Mouse (Mus musculus) intestine, postnatal 0 days (tissue): ENCODE results near the gene Adar. TPM values are rescaled to one million over a fixed set of nuclear protein-coding genes. Genes with fewer than 3 reads are reported as not detected.

Experiments used
- ATAC-seq: fragments of 200-750 bp; cut with Nextera tagmentation; 2 replicates; pipeline ENCODE4 v1.8.0; 2017; ENCODE audit warnings: mild to moderate bottlenecking, moderate TSS enrichment, moderate library complexity
- H3K27ac ChIP-seq: fragments of 300-500 bp; sonication (generic); 2 replicates; pipeline ENCODE4 v1.5.1; 2014; ENCODE audit warnings: mild to moderate bottlenecking, low read depth, low read length, moderate library complexity
- H3K27me3 ChIP-seq: fragments of 300-500 bp; sonication (generic); replicated peaks from 2 replicates; pipeline ENCODE4 v1.6.1; 2014; ENCODE audit warnings: low read length, mixed read lengths; ENCODE audit not compliant: control insufficient read depth, insufficient read depth
- H3K36me3 ChIP-seq: fragments of 300-500 bp; sonication (generic); 2 replicates; pipeline ENCODE4 v1.6.1; 2014; ENCODE audit warnings: mild to moderate bottlenecking, moderate library complexity; ENCODE audit not compliant: control insufficient read depth, insufficient read depth
- H3K4me1 ChIP-seq: fragments of 300-500 bp; sonication (generic); replicated peaks from 2 replicates; pipeline ENCODE4 v1.6.1; 2014; ENCODE audit warnings: antibody characterized with exemption, low read length, mixed read lengths; ENCODE audit not compliant: control insufficient read depth, insufficient read depth
- H3K4me2 ChIP-seq: fragments of 300-500 bp; sonication (generic); replicated peaks from 2 replicates; pipeline ENCODE4 v1.6.1; 2014; ENCODE audit warnings: low read depth, mild to moderate bottlenecking, moderate library complexity
- H3K4me3 ChIP-seq: fragments of 300-500 bp; sonication (generic); 2 replicates; pipeline ENCODE4 v1.5.1; 2014; ENCODE audit warnings: low read depth, low read length
- H3K9ac ChIP-seq: fragments of 300-500 bp; sonication (generic); 2 replicates; pipeline ENCODE4 v1.6.1; 2014; ENCODE audit warnings: mild to moderate bottlenecking, low read depth, low read length
- H3K9me3 ChIP-seq: fragments of 300-500 bp; sonication (generic); 2 replicates; pipeline ENCODE4 v1.6.1; 2016; ENCODE audit warnings: mixed run types; ENCODE audit not compliant: control insufficient read depth
- CTCF ChIP-seq: sonication (generic); IDR thresholded peaks from 2 replicates; pipeline ENCODE4 v1.5.1; 2016; ENCODE audit warnings: low read depth, mild to moderate bottlenecking, control low read depth, antibody characterized with exemption, moderate library complexity
- WGBS: fragments of 180-500 bp; shearing (Covaris S2); extraction: QIAGEN DNeasy Blood & Tissue Kit; methylation state at CpG from one replicate; pipeline ENCODE4 v1.1.7; 2014; 5-methylcytosine and 5-hydroxymethylcytosine counted together
- polyA plus RNA-seq: library from polyadenylated mRNA; unstranded; fragments of >200 nt; fragmentation: Nextera tagmentation; extraction: Ambion mirVana; gene quantifications from 2 replicates; pipeline ENCODE4 v1.2.1, GENCODE M21; 2015

Adar gene
- polyA plus RNA-seq, 1 experiment from 2014 or later = 10.3 TPM

GRCm38 (mm10) chr3:89704064-89704463 lies 10.8 kb upstream of the Adar start:
- no peak overlapping the region for H3K9ac ChIP-seq
- 78% methylated on average over 6 of the region's 6 CpGs for WGBS
- no peaks in the 10 kb centered on the region for H3K4me1 ChIP-seq
- H3K36me3 ChIP-seq = no peaks in the 10 kb centered on the region
- H3K4me3 ChIP-seq = no peak overlapping the region
- TF ChIP-seq CTCF = no peak
- no peak overlapping the region for H3K27ac ChIP-seq
- no peaks in the 10 kb centered on the region for H3K9me3 ChIP-seq
- no peak overlapping the region for H3K4me2 ChIP-seq
- no peaks in the 10 kb centered on the region for H3K27me3 ChIP-seq
- ATAC-seq = no peak

- H3K4me1 ChIP-seq = 0 out of 2 replicates have a peak, but pooled peaks cover 3% of the 10 kb centered on the region
- no peaks in the 10 kb centered on the region for H3K36me3 ChIP-seq
- H3K9me3 ChIP-seq = no peaks in the 10 kb centered on the region
- H3K27me3 ChIP-seq = no peaks in the 10 kb centered on the region
- ATAC-seq = peak; percentile 55
- H3K27ac ChIP-seq = no peak overlapping the region; the same call in 1 of the 2 replicates
- 2% methylated on average over 59 of the region's 59 CpGs for WGBS
- TF ChIP-seq CTCF = no peak
- H3K4me3 ChIP-seq = peak overlapping the region; percentile 88
- H3K9ac ChIP-seq = peak overlapping the region; percentile 82
- peak overlapping the region; percentile 97 for H3K4me2 ChIP-seq
Observed at GRCm38 (mm10) chr3:89715207-89715966, 565 bp downstream of the Adar start.

- TF ChIP-seq CTCF = no peak
- no peak for ATAC-seq
- Histone ChIP-seq H3K4me2 (peak overlapping the region; percentile 97), H3K27ac (no peak overlapping the region), H3K36me3 (no peaks in the 10 kb centered on the region), H3K9me3 (no peaks in the 10 kb centered on the region), H3K4me1 (0 out of 2 replicates have a peak, but pooled peaks cover 3% of the 10 kb centered on the region), H3K27me3 (no peaks in the 10 kb centered on the region), H3K4me3 (peak overlapping the region; percentile 88; the same call in 1 of the 2 replicates), H3K9ac (peak overlapping the region; percentile 82; the same call in 1 of the 2 replicates)
- 57% methylated on average over 6 of the region's 6 CpGs for WGBS
Observed at GRCm38 (mm10) chr3:89715967-89716256, 1.1 kb downstream of the Adar start.

- H3K27me3 ChIP-seq = no peaks in the 10 kb centered on the region
- no peaks in the 10 kb centered on the region for H3K36me3 ChIP-seq
- H3K4me2 ChIP-seq = no peak overlapping the region
- TF ChIP-seq CTCF = no peak
- H3K9ac ChIP-seq = no peak overlapping the region
- H3K4me3 ChIP-seq = no peak overlapping the region
- no peak overlapping the region for H3K27ac ChIP-seq
- no peaks in the 10 kb centered on the region for H3K4me1 ChIP-seq
- no peaks in the 10 kb centered on the region for H3K9me3 ChIP-seq
- ATAC-seq = no peak
Observed at GRCm38 (mm10) chr3:89722032-89722431, 7.2 kb downstream of the Adar start.

GRCm38 (mm10) chr3:89723400-89724084 lies 8.7 kb downstream of the Adar start:
- no peak for TF ChIP-seq CTCF
- Histone ChIP-seq H3K4me1 (no peaks in the 10 kb centered on the region), H3K4me2 (no peak overlapping the region), H3K4me3 (no peak overlapping the region), H3K27me3 (no peaks in the 10 kb centered on the region), H3K9me3 (no peaks in the 10 kb centered on the region), H3K36me3 (no peaks in the 10 kb centered on the region), H3K27ac (no peak overlapping the region), H3K9ac (no peak overlapping the region)
- WGBS = 60% methylated on average over 7 of the region's 7 CpGs
- no peak for ATAC-seq

GRCm38 (mm10) chr3:89727028-89727427 lies 12.2 kb downstream of the Adar start:
- WGBS = 14% methylated on average over 4 of the region's 4 CpGs
- no peak overlapping the region for H3K4me3 ChIP-seq
- 0 out of 2 replicates have a peak, but pooled peaks have one; percentile 22 for ATAC-seq
- H3K9me3 ChIP-seq = no peaks in the 10 kb centered on the region
- no peak overlapping the region for H3K4me2 ChIP-seq
- H3K36me3 ChIP-seq = no peaks in the 10 kb centered on the region
- TF ChIP-seq CTCF = peak; percentile 82
- no peak overlapping the region for H3K27ac ChIP-seq
- H3K27me3 ChIP-seq = no peaks in the 10 kb centered on the region
- no peaks in the 10 kb centered on the region for H3K4me1 ChIP-seq
- no peak overlapping the region for H3K9ac ChIP-seq
